Mouse (Mus musculus): Measurements from ENCODE around the gene Gm11114.

- TF ChIP-seq MAZ (IDR thresholded peaks at IDR 0.05; ENCODE audit: low read depth, low read length) (no peak), GATA1 (IDR thresholded peaks at IDR 0.05; ENCODE audit: low read depth, low read length) (no peak), RCOR1 (IDR thresholded peaks at IDR 0.05; ENCODE audit: low read depth, low read length) (no peak), CTCF (IDR thresholded peaks at IDR 0.05 in 2 of 3, conservative IDR thresholded peaks at IDR 0.05 in 1 of 3; ENCODE audit: control insufficient read depth in 1 of 3, insufficient read depth in 1 of 3, low read depth in 2 of 3, low read length in 3 of 3, poor library complexity in 1 of 3, severe bottlenecking in 1 of 3) (no peak), ZKSCAN1 (IDR thresholded peaks at IDR 0.05; ENCODE audit: low read depth, low read length) (no peak), POLR2A (IDR thresholded peaks at IDR 0.05; ENCODE audit: control insufficient read depth in 1 of 2, insufficient read depth in 1 of 2, low read depth in 1 of 2, low read length in 2 of 2, poor library complexity in 1 of 2) (no peak), ZMIZ1 (IDR thresholded peaks at IDR 0.05; ENCODE audit: low read depth, low read length) (no peak), UBTF (IDR thresholded peaks at IDR 0.05; ENCODE audit: borderline replicate concordance, insufficient read depth, low read depth, low read length) (no peak), POLR2AphosphoS2 (IDR thresholded peaks at IDR 0.05; ENCODE audit: low read length) (no peak)
These were observed 18.9 kb downstream of the Gm11114 start for GRCm38 (mm10) chr9:85331521-85331920.

Measured in MEL (cell line).